9 mouse cellular contexts compared by ENCODE assay signal in the genomic region with DNA sequence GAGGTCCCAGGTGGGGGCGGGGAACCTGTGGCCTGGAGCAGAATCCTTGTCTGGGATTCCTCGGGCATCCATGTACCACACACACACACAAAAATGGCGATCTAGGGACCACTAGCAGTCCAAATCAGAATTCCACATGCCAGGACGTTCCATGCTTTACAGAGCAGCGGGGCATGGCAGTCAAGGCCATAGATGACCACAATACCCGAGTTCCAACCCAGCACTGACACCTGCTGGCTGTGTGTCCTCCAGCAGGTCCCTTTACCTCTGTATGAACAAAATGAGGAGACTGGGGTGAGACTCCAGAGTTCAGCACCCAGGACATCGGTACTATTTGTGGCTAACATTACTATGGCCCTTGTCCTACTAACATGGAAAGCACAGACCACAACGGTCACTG.
DNase-seq lines count a peak whose midpoint lies in the region; ATAC-seq and TF ChIP-seq lines count a peak whose summit lies in the region.
"Had no signal": no experiment of that assay in that cellular context is flagged by ENCODE, and none has a peak within 500 bp of the region (broad histone marks: within the 10 kb centered on the region; RNA-seq: fewer than 3 reads in every experiment).

No protein-coding gene starts in this region.

- H3K9me3 ChIP-seq in kidney, embryonic 16.5 days (ENCODE audit: low read length) = no peaks in the 10 kb centered on the region

- no peak overlapping the region for H3K4me3 ChIP-seq in kidney, adult 2 months (ENCODE audit: insufficient read depth, low read depth, low read length)
- no peak overlapping the region for H3K4me3 ChIP-seq in kidney, embryonic 16.5 days (ENCODE audit: low read length)

- no peak overlapping the region for H3K4me2 ChIP-seq in kidney, embryonic 16.5 days (replicated peaks; ENCODE audit: low read depth, low read length)

- no peaks in the 10 kb centered on the region for H3K4me1 ChIP-seq in kidney, adult 2 months (ENCODE audit: control insufficient read depth, insufficient read depth, low read length)
- peaks cover 10% of the 10 kb centered on the region; the same call in 1 of the 2 replicates for H3K4me1 ChIP-seq in kidney, embryonic 16.5 days (ENCODE audit: insufficient read depth, low read length)

- DNase-seq in kidney, adult 2 months = peak; percentile 14
- DNase-seq in kidney, adult 11 months = no peak
- peak; percentile 71 for DNase-seq in ES-CJ7 (ENCODE audit: low read depth, low spot score)
- DNase-seq in adrenal gland, postnatal 36 days = peak; percentile 42 to 46
- DNase-seq in right cerebral cortex, adult 18-20 months = no peak
- DNase-seq in ovary, postnatal 14 days (ENCODE audit: low spot score) = no peak

- peak; percentile 59; the same call in 1 of the 2 replicates for ATAC-seq in kidney, embryonic 16.5 days (ENCODE audit: low FRiP score, low TSS enrichment)
- ATAC-seq in erythroblast, adult 5-6 weeks (replicated peaks; ENCODE audit: low FRiP score, poor library complexity, severe bottlenecking) = no peak

- no peak for TF ChIP-seq POLR2A in kidney, adult 2 months (IDR thresholded peaks at IDR 0.05; ENCODE audit: low read depth, low read length)

- H3K36me3 ChIP-seq in kidney, adult 2 months (ENCODE audit: control insufficient read depth, insufficient read depth, low read length) = no peaks in the 10 kb centered on the region
- H3K36me3 ChIP-seq in kidney, embryonic 16.5 days (ENCODE audit: insufficient read depth, low read length) = no peaks in the 10 kb centered on the region

- TF ChIP-seq CTCF in kidney, adult 2 months (conservative IDR thresholded peaks at IDR 0.05; ENCODE audit: insufficient read depth, insufficient read length, low read depth, low read length) = peak; percentile 25; the same call in 1 of the 2 replicates

- H3K9ac ChIP-seq in kidney, embryonic 16.5 days (replicated peaks; ENCODE audit: low read length) = no peak overlapping the region

- WGBS in kidney, adult 2 months = 50% methylated on average over 8 of the region's 8 CpGs
- 56% methylated on average over 8 of the region's 8 CpGs for WGBS in kidney, embryonic 16.5 days

- H3K27ac ChIP-seq in kidney, adult 2 months (ENCODE audit: insufficient read depth, low read depth, low read length) = no peak overlapping the region
- H3K27ac ChIP-seq in kidney, embryonic 16.5 days (ENCODE audit: low read length) = no peak overlapping the region
- H3K27ac ChIP-seq: macrophage had no signal

- no peaks in the 10 kb centered on the region for H3K27me3 ChIP-seq in kidney, adult 2 months (replicated peaks; ENCODE audit: control insufficient read depth, insufficient read depth, low read length)
- no peaks in the 10 kb centered on the region for H3K27me3 ChIP-seq in kidney, embryonic 16.5 days (ENCODE audit: insufficient read depth, low read length)

Comparison
In these comparisons a context has a peak if more than half of its experiments do, and no peak if none do; other contexts are left out.
1. DNase-seq: peak in kidney, adult 2 months (single experiment), ES-CJ7 (single experiment) and adrenal gland, postnatal 36 days (2 of 2); none in kidney, adult 11 months (single experiment), right cerebral cortex, adult 18-20 months (single experiment) and ovary, postnatal 14 days (single experiment).